Comparison of ENCODE assay signal across 14 mouse cellular contexts in genomic region chr4:148284219-148284618, GRCm38 (mm10). TPM values are rescaled to one million over a fixed set of nuclear protein-coding genes. Genes with fewer than 3 reads are reported as not detected.
DNase-seq lines count a peak whose midpoint lies in the region; ATAC-seq lines count a peak whose summit lies in the region.
"Had no signal": no experiment of that assay in that cellular context is flagged by ENCODE, and none has a peak within 500 bp of the region (broad histone marks: within the 10 kb centered on the region; RNA-seq: fewer than 3 reads in every experiment).

No protein-coding gene starts in this region.

- intact Hi-C loops in left cerebral cortex, postnatal 25 days (cut with DNase I) = no loop called here

- H3K27me3 ChIP-seq in forebrain, embryonic 14.5 days (replicated peaks; ENCODE audit: control insufficient read depth, insufficient read depth, low read length) = no peaks in the 10 kb centered on the region
- peaks cover 8% of the 10 kb centered on the region for H3K27me3 ChIP-seq in hindbrain, embryonic 11.5 days (ENCODE audit: control insufficient read depth, insufficient read depth, low read length)
- H3K27me3 ChIP-seq in neural tube, embryonic 13.5 days = 0 out of 2 replicates have a peak, but pooled peaks cover 4% of the 10 kb centered on the region
- peaks cover 44% of the 10 kb centered on the region for H3K27me3 ChIP-seq in heart, embryonic 11.5 days (ENCODE audit: control insufficient read depth, insufficient read depth, low read length)

- H3K4me3 ChIP-seq in forebrain, embryonic 14.5 days (ENCODE audit: low read depth, low read length) = peak overlapping the region; percentile 14; the same call in 1 of the 2 replicates
- no peak overlapping the region for H3K4me3 ChIP-seq in hindbrain, embryonic 11.5 days (ENCODE audit: low read depth, low read length)
- H3K4me3 ChIP-seq in neural tube, embryonic 13.5 days = peak overlapping the region; percentile 70
- no peak overlapping the region for H3K4me3 ChIP-seq in heart, embryonic 11.5 days (ENCODE audit: low read depth, low read length)
- H3K4me3 ChIP-seq: embryonic facial prominence, embryonic 13.5 days; limb, embryonic 15.5 days; lung, embryonic 15.5 days had no signal

- H3K4me1 ChIP-seq in forebrain, embryonic 14.5 days (ENCODE audit: control insufficient read depth, insufficient read depth, low read length) = peaks cover 21% of the 10 kb centered on the region
- peaks cover 2% of the 10 kb centered on the region; the same call in 1 of the 2 replicates for H3K4me1 ChIP-seq in hindbrain, embryonic 11.5 days (replicated peaks; ENCODE audit: control insufficient read depth, insufficient read depth, low read length)
- H3K4me1 ChIP-seq in neural tube, embryonic 13.5 days (replicated peaks) = peaks cover 71% of the 10 kb centered on the region
- no peaks in the 10 kb centered on the region for H3K4me1 ChIP-seq in heart, embryonic 11.5 days (ENCODE audit: control insufficient read depth, insufficient read depth, low read length)

- DNase-seq in left cerebral cortex, postnatal 25 days (ENCODE audit: low spot score in 2 of 2) = peak; percentile 29 to 34
- no peak for DNase-seq in left cerebral cortex, adult 18-20 months (ENCODE audit: low spot score in 2 of 2)
- DNase-seq in forebrain, embryonic 14.5 days (ENCODE audit: low spot score) = peak; percentile 37
- DNase-seq in hindbrain, embryonic 11.5 days (ENCODE audit: low spot score) = no peak
- DNase-seq in thymus, postnatal 25 days = no peak
- DNase-seq: adrenal gland, adult 8-10 months; heart, adult 11 months; heart, postnatal 14 days; thymus, postnatal 4 days had no signal

- H3K4me2 ChIP-seq in forebrain, embryonic 14.5 days (ENCODE audit: low read length) = peak overlapping the region; percentile 85
- H3K4me2 ChIP-seq in hindbrain, embryonic 11.5 days (replicated peaks; ENCODE audit: low read depth, low read length) = peak overlapping the region; percentile 26; the same call in 1 of the 2 replicates
- peak overlapping the region; percentile 85 for H3K4me2 ChIP-seq in neural tube, embryonic 13.5 days
- H3K4me2 ChIP-seq in heart, embryonic 11.5 days = no peak overlapping the region
- H3K4me2 ChIP-seq: embryonic facial prominence, embryonic 13.5 days; limb, embryonic 15.5 days; lung, embryonic 15.5 days had no signal

- no peaks in the 10 kb centered on the region for H3K9me3 ChIP-seq in forebrain, embryonic 14.5 days (replicated peaks; ENCODE audit: control insufficient read depth, low read length)
- H3K9me3 ChIP-seq in hindbrain, embryonic 11.5 days (ENCODE audit: control insufficient read depth, low read length) = no peaks in the 10 kb centered on the region
- H3K9me3 ChIP-seq in neural tube, embryonic 13.5 days = no peaks in the 10 kb centered on the region
- H3K9me3 ChIP-seq in heart, embryonic 11.5 days (replicated peaks; ENCODE audit: control insufficient read depth, low read length) = no peaks in the 10 kb centered on the region
- H3K9me3 ChIP-seq: embryonic facial prominence, embryonic 13.5 days; limb, embryonic 15.5 days; lung, embryonic 15.5 days had no signal

- no peak overlapping the region for H3K27ac ChIP-seq in forebrain, embryonic 14.5 days (ENCODE audit: low read depth, low read length)
- no peak overlapping the region for H3K27ac ChIP-seq in hindbrain, embryonic 11.5 days (ENCODE audit: low read depth, low read length)
- peak overlapping the region; percentile 77 for H3K27ac ChIP-seq in neural tube, embryonic 13.5 days (replicated peaks)
- no peak overlapping the region for H3K27ac ChIP-seq in heart, embryonic 11.5 days (ENCODE audit: low read depth, low read length)
- H3K27ac ChIP-seq: embryonic facial prominence, embryonic 13.5 days; limb, embryonic 15.5 days; lung, embryonic 15.5 days had no signal

- ATAC-seq in forebrain, embryonic 14.5 days = no peak
- no peak for ATAC-seq in hindbrain, embryonic 11.5 days (ENCODE audit: low FRiP score)
- no peak for ATAC-seq in neural tube, embryonic 13.5 days (ENCODE audit: low read depth)
- ATAC-seq in heart, embryonic 11.5 days (replicated peaks; ENCODE audit: insufficient number of reproducible peaks, low FRiP score, low TSS enrichment) = no peak

- H3K36me3 ChIP-seq in forebrain, embryonic 14.5 days (ENCODE audit: control insufficient read depth, insufficient read depth, low read length) = 0 out of 2 replicates have a peak, but pooled peaks cover 4% of the 10 kb centered on the region
- no peaks in the 10 kb centered on the region for H3K36me3 ChIP-seq in hindbrain, embryonic 11.5 days (ENCODE audit: control insufficient read depth, insufficient read depth, low read length)
- peaks cover 13% of the 10 kb centered on the region for H3K36me3 ChIP-seq in neural tube, embryonic 13.5 days
- no peaks in the 10 kb centered on the region for H3K36me3 ChIP-seq in heart, embryonic 11.5 days (ENCODE audit: control insufficient read depth, insufficient read depth, low read length)
- H3K36me3 ChIP-seq: embryonic facial prominence, embryonic 13.5 days; limb, embryonic 15.5 days; lung, embryonic 15.5 days had no signal

- peak overlapping the region; percentile 48 for H3K9ac ChIP-seq in forebrain, embryonic 14.5 days (ENCODE audit: low read length)
- H3K9ac ChIP-seq in hindbrain, embryonic 11.5 days (ENCODE audit: low read depth, low read length) = no peak overlapping the region; the same call in 1 of the 2 replicates
- peak overlapping the region; percentile 92 for H3K9ac ChIP-seq in neural tube, embryonic 13.5 days
- no peak overlapping the region for H3K9ac ChIP-seq in heart, embryonic 11.5 days (ENCODE audit: low read depth, low read length)
- H3K9ac ChIP-seq: embryonic facial prominence, embryonic 13.5 days; limb, embryonic 15.5 days; lung, embryonic 15.5 days had no signal

- WGBS in forebrain, embryonic 14.5 days = 46% methylated on average over 13 of the region's 13 CpGs
- 30% methylated on average over 13 of the region's 13 CpGs for WGBS in hindbrain, embryonic 11.5 days
- 27% methylated on average over 13 of the region's 13 CpGs for WGBS in neural tube, embryonic 13.5 days
- 60% methylated on average over 13 of the region's 13 CpGs for whole genome bisulfite sequencing in heart, embryonic 11.5 days (ENCODE audit: insufficient replicate concordance)

RNA-seq across cellular contexts. Expression of gene Disp3, which starts 3.5 kb away (rescaled TPM):
- total RNA-seq in left cerebral cortex, postnatal 25 days (2021) = 10 to 100 TPM; 25.8 to 29.1 TPM
- 10 to 100 TPM; 23.4 to 30.0 TPM for total RNA-seq in left cerebral cortex, adult 18-20 months (2021)
- 7.2 and 9.5 TPM in 2 replicates for polyA plus RNA-seq in forebrain, embryonic 14.5 days (2014; fragmentation: Nextera tagmentation; extraction: Ambion mirVana)
- 6.4 and 7.0 TPM in 2 replicates for polyA plus RNA-seq in hindbrain, embryonic 11.5 days (2014; fragmentation: Nextera tagmentation; extraction: Ambion mirVana)
- 16.1 and 19.1 TPM in 2 replicates for polyA plus RNA-seq in neural tube, embryonic 13.5 days (2015; fragmentation: Nextera tagmentation; extraction: Ambion mirVana)
- polyA plus RNA-seq in heart, embryonic 11.5 days (2014; fragmentation: Nextera tagmentation; extraction: Ambion mirVana) = 0.06 TPM in 1 of 2 replicates, not detected in the other
- total RNA-seq: heart, postnatal 14 days had no signal

Comparison
In these comparisons a context has a peak if more than half of its experiments do, and no peak if none do; other contexts are left out.
1. DNase-seq: peak in left cerebral cortex, postnatal 25 days (2 of 2) and forebrain, embryonic 14.5 days (single experiment); none in left cerebral cortex, adult 18-20 months (0 of 2), hindbrain, embryonic 11.5 days (single experiment) and thymus, postnatal 25 days (single experiment).
2. H3K4me3 ChIP-seq: peak in forebrain, embryonic 14.5 days (single experiment) and neural tube, embryonic 13.5 days (single experiment); none in hindbrain, embryonic 11.5 days (single experiment) and heart, embryonic 11.5 days (single experiment).
3. H3K9ac ChIP-seq: peak in forebrain, embryonic 14.5 days (single experiment) and neural tube, embryonic 13.5 days (single experiment); none in hindbrain, embryonic 11.5 days (single experiment) and heart, embryonic 11.5 days (single experiment).